Mouse (Mus musculus): ENCODE data around the gene Mterf4.
A peak's percentile ranks its signal among the peaks of the same experiment; 100 is the strongest.
"Not testable (repeated sequence)": the region's sequence is repeated elsewhere in the genome, so short reads cannot be mapped to it uniquely, and the experiment has no call there.

The Mterf4 gene

GRCm38 (mm10) chr1:93305581-93306337, at the start of gene Mterf4:
TSS of gene Mterf4 (minus strand) at chr1:93305915.
- DNase-seq (ENCODE audit: low spot score in 2 of 2) = peak; percentile 73 to 83

DNA sequence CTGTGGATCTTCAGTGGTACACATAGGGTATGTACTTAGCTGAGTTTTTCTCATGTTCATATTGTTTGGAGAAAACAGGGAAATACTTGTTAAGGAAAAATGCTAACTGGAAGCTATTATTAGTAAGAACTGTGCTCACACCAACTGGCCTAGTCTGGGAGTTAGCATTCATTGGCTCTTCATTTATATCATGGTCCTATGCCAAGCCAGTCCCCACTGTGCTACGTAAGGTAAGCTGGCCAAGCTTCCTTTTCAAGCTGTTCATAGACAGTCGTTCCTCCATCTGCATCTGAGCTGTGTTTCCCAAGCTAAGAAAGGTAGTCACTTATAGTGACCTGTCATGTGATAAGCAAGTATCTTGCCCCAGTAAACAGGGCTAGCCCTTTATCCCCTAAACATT, 47.0 kb upstream of the Mterf4 start:
- no peak for DNase-seq (ENCODE audit: low spot score in 2 of 2)

DNA sequence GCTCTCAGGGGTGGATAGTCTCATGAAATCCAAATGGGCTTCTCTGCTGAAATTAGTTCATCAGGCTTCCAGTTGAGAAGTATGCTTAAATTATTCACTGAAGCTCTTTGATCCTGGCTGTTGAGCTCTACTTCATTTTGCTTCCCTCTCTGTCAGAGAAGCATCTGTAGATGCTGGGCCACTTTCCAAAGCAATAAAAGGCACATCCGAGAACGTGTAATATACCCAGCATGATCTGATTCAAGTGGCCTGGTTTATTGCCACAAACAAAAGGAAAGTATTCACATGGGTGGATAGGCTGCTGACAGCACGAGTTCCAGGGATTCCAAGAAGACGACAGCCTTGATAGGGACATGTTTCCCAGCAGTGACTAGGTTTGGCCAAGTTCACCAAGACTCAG, 44.0 kb upstream of the Mterf4 start:
- no peak for DNase-seq (ENCODE audit: low spot score in 2 of 2)

GRCm38 (mm10) chr1:93347176-93347575, 41.5 kb upstream of the Mterf4 start:
- no peak for DNase-seq (ENCODE audit: low spot score in 2 of 2)

- peak; percentile 84 to 93 for DNase-seq (ENCODE audit: low spot score in 2 of 2)
Observed at GRCm38 (mm10) chr1:93343504-93344047, 37.9 kb upstream of the Mterf4 start.

DNA sequence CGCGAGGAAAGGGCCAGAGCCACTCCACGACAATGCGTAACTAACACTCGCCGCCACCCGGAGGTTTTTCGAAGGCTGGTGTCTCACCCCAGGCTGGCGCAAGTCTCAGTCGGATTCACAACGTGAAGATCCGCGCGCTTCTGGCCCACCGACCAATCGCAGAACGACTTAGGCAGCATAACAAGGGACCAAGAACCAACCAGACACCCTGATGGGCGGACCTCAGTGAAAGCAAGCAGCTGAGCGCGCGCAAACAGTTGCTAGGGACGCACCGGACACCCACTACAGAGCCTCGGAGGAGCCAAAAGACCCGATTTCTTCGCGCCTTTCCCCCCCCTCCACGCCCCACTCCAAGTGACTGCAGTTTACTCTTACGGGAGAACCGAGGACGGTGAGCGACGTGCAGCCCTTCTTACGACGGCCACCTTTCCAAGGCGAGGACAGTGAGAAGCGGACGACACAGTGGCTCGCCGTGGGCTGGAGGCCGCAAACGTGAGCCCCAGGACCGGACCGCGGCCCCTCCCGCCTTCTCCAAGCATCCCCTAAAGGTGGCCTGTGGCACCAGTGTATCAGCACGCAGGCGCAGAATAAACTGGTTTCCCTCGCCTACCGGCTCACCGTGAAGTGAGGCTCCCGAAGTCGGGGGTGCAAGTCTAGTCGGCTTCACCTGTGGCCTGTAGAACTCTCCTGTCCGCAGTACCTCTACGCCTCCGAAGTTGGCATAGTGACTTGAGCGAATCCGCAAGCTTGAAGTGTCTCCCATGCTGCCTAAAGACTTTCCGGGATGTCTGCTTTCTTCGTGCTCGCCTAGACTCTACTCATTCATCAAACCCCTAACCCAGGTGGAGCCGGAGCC, 37.2 kb upstream of the Mterf4 start, which contains the start of the genes Ppp1r7 and Pask:
TSS of gene Ppp1r7 (plus strand) at position 207 of the 856 bp plus-strand sequence.
TSS of gene Pask (minus strand) at position 835 of the 856 bp plus-strand sequence.
- peak; percentile 83 to 92 for DNase-seq (ENCODE audit: low spot score in 2 of 2)

GRCm38 (mm10) chr1:93334621-93335020, 28.9 kb upstream of the Mterf4 start:
- DNase-seq (ENCODE audit: low spot score in 2 of 2) = no peak

- DNase-seq (ENCODE audit: low spot score in 2 of 2) = no peak
Observed at GRCm38 (mm10) chr1:93326446-93326845, 20.7 kb upstream of the Mterf4 start.

GRCm38 (mm10) chr1:93323973-93324372, 18.3 kb upstream of the Mterf4 start:
- DNase-seq (ENCODE audit: low spot score in 2 of 2) = no peak

GRCm38 (mm10) chr1:93300578-93300977, 5.1 kb downstream of the Mterf4 start:
- no peak for DNase-seq (ENCODE audit: low spot score in 2 of 2)

DNA sequence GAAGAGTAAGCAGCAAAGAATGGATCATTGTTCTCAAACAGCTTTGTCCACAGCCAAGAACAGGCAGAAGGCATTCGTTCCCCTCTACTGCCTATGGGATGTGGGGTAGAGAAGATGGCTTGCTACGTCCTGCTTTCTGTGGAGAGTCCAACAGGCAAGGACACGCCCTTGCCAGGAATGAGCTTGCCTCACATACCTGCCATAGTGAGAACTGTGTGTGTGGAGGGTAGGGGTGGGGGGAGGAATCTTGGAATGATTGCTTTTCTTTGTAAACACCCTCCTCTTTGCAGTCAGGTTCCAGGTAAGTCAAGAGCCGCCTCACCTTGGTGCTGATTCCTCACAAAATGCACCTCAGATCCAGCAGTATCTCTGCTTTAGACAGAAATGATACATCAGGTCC, 5.9 kb downstream of the Mterf4 start:
- DNase-seq (ENCODE audit: low spot score in 2 of 2) = no peak

DNA sequence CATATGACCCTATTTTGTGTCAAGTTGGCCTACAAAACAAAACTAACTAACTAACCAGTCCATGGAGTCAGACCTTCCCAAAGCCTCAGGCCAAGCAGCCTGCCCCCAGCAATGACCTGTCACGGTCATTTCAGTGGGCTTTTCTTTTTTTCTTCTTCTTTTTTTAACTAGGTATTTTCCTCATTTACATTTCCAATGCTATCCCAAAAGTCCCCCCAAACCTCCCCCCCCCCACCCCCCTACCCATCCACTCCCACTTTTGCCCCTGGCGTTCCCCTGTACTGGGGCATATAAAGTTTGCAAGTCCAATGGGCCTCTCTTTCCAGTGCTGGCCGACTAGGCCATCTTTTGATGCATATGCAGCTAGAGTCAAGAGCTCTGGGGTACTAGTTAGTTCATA, 11.2 kb downstream of the Mterf4 start:
- not testable (repeated sequence) for DNase-seq (ENCODE audit: low spot score in 2 of 2)

DNA sequence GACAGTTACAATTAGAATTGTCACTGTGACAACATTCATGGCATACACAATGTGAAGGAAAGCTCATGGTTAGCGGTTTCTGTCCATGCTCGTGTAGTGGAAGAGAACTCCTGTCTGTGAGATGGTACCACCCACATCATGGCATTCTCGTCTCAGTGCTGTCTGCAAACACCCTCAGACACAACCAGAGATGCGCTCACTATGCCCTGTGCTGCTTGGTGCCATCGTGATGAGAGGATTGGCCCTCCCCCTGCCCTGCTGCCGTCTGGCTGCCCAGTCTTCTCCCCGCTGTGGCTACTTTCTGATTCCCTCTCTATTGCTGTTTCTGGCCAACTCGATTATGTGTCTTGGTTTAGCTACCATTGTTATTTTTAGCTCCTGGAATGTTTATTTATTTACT, 13.7 kb downstream of the Mterf4 start:
- DNase-seq (ENCODE audit: low spot score in 2 of 2) = no peak

GRCm38 (mm10) chr1:93291591-93291990, 14.1 kb downstream of the Mterf4 start:
- no peak for DNase-seq (ENCODE audit: low spot score in 2 of 2)

- DNase-seq (ENCODE audit: low spot score in 2 of 2) = no peak
Observed at GRCm38 (mm10) chr1:93290956-93291355, 14.8 kb downstream of the Mterf4 start.

- no peak for DNase-seq (ENCODE audit: low spot score in 2 of 2)
Observed at GRCm38 (mm10) chr1:93289678-93290214, 16.0 kb downstream of the Mterf4 start.

DNA sequence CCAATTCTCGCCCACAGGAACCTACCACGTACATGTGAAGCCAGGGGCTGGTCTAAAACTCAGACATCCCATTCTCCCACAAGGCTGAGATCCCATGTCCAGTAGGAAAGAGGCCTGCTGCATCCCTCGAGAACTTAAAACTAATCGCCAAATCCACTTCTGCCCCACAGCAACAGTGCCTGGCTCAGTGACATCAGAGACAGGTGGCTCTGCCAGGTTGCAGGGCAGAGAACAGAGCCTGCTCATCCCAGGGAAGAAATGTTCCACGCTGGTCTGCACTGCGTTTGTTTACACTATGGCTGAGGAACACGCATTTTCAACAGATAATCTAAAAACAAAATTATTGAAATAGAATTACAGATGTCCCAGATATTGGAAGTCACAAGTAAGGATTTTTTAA, 28.7 kb downstream of the Mterf4 start:
- no peak for DNase-seq (ENCODE audit: low spot score in 2 of 2)

DNA sequence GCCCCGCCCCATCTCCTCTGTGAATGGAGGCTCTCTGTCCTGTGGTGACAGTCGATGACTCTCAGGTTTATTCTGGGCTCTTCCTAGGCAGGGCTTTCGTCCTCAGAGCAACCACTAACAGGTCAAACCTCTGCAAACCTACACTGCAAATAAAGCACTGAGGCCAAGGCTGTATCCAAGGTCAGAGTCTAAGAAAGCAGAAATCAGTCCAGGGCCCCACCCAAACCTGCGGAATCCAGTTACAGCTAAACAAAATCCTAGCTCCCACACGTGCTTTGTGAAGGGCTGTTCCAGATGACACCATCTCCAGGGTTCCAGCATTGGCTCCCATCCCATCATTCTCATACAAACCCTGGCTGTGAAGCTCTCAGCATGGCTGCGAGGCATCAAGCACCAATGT, 30.2 kb downstream of the Mterf4 start:
- no peak for DNase-seq (ENCODE audit: low spot score in 2 of 2)

DNA sequence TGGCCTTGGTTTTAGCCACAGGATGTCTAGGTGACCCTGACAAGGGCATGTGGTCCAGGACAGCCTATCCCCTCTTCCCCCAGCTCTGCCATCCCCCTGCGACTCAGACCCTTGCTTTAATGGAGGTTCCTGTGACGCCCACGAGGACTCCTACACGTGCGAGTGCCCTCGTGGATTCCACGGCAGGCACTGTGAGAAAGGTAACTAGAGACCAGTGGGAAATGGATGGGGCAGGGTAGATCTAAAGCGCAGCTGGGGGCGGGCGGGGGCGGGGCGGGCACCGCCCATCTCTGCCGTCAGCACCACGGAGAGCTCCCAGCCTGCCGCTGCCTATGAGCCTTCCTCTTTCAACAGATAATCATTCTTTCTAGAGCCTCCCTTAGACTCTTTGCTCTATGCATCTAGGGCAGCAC, 33.3 kb downstream of the Mterf4 start:
- DNase-seq (ENCODE audit: low spot score in 2 of 2) = peak in 1 of 2 experiments; percentile 18

DNA sequence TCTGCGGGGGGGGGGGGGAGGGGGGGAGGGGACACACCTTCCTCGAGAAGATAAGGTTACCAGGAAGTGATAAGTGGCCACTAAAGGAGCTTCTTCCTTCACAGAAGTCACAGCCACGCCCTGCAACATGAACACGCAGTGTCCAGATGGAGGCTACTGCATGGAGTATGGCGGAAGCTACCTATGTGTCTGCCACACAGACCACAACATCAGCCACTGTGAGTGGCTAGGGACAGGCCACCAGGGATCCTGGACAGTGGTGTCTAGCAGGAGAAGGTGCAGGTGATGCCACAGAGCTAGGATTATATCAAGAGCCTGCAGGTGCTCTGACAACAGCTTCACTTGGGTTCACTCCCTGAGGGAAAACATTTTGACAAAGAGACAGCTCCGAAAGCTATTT, 34.0 kb downstream of the Mterf4 start:
- peak in 1 of 2 experiments; percentile 6 for DNase-seq (ENCODE audit: low spot score in 2 of 2)

- DNase-seq (ENCODE audit: low spot score in 2 of 2) = peak in 1 of 2 experiments; percentile 14
Observed at GRCm38 (mm10) chr1:93270516-93271240, 35.0 kb downstream of the Mterf4 start.

Data from cerebellum, postnatal 4 days (tissue).